Mouse (Mus musculus) embryonic fibroblast, embryonic 13.5 days (primary cell): Measurements from ENCODE around the gene Tspear.

Experiments
- CTCF ChIP-seq: IDR thresholded peaks from 2 replicates; pipeline ENCODE4 v1.5.1; 2011; ENCODE audit warnings: mild to moderate bottlenecking, control low read depth, low read length, moderate library complexity, borderline replicate concordance; ENCODE audit not compliant: insufficient read depth
- POLR2A ChIP-seq: IDR thresholded peaks from 2 replicates; pipeline ENCODE4 v1.6.1; 2011; ENCODE audit warnings: low read depth, mild to moderate bottlenecking, control low read depth, low read length, moderate library complexity

- TF ChIP-seq CTCF, result no peak
- no peak for TF ChIP-seq POLR2A
These were observed 178.4 kb downstream of the Tspear start for GRCm38 (mm10) chr10:77864762-77865143.
